Mouse (Mus musculus) hematopoietic multipotent progenitor cell, adult 10-12 weeks (in vitro differentiated cells): Measurements from ENCODE around the gene Pmvk. TPM values are rescaled to one million over a fixed set of nuclear protein-coding genes. Genes with fewer than 3 reads are reported as not detected.

ENCODE experiments used
- polyA plus RNA-seq: library from polyadenylated mRNA; stranded (reverse); fragments of >175 nt; gene quantifications from 2 replicates; pipeline ENCODE4 v1.2.3, GENCODE M21; 2012; ENCODE audit warnings: low replicate concordance

Gene Pmvk
- 0.87 and 11.8 TPM in 2 replicates for polyA plus RNA-seq

DNA sequence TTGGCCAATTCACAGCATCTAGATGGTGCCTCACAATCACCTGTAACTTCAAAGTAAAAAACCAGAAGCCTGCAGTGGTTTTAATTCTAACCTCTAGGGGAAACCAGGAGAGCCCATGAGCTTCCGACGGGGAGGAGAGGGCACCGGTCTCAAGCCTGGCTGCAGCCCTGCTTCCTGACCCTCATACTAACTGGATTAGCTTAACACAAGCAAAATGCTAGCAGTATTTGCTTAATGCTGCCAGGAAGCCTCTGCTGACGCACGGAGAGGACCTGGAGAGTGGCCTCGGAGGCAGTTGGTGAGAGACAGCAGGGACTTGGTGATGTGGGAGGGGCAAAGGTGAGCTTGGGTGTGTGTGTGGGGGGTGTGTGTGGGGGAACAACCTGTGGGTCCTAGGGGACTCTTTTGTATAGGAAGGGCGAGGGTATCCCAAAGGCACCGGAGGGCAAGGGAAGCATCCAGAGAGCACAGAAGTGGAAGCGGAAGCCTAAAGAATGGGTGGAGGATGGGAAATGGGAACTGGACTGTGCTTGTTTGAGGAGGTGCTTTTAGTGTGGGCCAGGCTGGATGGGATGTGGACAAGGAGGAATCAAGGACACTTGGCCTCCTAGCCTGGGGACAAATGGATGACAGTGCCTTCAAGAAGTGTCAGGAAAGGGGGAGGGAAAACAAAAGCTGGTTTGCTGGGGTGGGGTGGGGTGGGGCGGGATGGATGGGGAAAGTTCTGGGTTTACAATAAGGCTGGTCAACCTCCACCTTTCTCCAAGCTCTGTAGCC, at the start of gene Pmvk:
Gene Pmvk, plus strand, starts transcription at position 141 of the 777 bp plus-strand sequence.

DNA sequence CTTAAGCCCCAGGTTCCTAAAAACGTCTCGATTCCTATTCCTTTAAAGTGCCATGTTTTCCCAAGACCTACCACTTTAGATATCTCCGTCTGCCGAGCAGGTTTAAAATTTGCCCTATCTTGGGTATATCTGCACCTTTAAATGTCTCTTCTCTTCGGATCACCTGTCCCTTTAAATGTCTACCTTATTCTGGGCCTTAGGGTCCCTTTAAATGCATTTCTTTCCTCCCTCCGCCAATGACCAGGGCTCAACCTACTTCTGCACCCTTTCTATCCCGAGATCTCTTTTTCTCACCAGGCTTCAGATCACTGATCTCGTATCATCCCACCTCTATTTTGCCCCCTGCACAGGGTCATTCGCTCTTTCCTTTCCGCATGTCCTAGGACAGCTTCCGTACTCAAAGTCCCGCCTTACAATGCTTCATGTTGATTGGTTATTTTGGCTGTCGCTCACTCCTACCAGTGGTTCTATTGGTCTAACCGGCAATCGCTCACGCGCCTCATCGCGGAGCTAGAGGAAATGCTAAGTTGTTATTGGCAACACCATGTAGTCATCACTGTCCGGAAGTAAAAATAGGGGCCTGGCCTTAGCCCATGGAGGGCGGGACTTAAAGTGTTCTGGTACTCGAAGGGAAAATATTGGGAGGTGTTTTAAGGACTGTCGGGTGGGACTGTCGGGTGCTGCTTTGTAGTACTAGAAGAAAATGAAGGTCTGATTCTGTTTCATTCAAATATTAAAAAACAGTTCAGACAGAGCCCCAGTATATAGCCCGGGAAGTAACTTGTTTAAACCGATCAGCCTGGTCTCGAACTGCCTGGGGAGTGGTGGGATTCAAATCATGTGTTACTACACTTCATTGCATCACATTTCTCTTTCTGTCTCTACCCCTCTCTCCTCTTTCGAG, 42.6 kb upstream of the Pmvk start, which contains the start of gene Flad1:
Gene Flad1, minus strand, starts transcription at position 381 of the 904 bp plus-strand sequence.

DNA sequence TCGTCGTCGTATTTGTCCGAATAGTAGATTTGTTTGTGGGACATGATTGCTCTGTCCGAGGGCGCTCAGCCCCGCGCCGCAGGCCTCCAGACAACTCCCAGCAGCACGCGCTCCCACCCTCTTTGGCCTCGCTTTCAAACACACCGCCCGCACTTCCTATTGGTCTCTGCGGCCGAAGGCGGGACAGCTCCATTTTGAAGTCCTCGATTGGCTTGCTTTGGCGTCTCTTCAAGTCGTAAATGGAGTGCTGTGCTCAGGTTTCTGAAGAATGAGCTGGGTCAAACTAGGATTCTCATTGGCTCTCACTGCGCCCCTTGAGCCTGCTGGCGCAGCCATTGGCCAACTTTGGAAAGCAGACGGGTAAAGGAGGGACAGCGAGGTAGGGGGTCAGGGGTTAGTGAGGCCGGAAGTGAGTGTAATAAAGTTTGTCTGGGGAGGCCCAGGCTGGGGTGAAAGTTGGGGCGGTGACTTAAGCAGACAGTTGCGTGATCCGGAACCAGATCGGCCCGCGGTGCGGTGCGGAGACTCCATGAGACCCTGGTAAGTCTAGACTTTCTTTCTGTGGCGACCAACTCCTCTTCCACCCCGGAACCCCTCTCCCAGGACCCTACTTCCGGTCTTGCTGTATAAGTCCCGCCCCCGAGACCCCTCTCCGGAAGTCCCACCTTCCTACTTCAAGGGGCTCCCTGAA, 36.0 kb upstream of the Pmvk start, which contains the start of the genes Cks1b and Shc1:
Gene Cks1b, minus strand, starts transcription at position 214 of the 691 bp plus-strand sequence.
Gene Shc1, plus strand, starts transcription at position 274 of the 691 bp plus-strand sequence.

DNA sequence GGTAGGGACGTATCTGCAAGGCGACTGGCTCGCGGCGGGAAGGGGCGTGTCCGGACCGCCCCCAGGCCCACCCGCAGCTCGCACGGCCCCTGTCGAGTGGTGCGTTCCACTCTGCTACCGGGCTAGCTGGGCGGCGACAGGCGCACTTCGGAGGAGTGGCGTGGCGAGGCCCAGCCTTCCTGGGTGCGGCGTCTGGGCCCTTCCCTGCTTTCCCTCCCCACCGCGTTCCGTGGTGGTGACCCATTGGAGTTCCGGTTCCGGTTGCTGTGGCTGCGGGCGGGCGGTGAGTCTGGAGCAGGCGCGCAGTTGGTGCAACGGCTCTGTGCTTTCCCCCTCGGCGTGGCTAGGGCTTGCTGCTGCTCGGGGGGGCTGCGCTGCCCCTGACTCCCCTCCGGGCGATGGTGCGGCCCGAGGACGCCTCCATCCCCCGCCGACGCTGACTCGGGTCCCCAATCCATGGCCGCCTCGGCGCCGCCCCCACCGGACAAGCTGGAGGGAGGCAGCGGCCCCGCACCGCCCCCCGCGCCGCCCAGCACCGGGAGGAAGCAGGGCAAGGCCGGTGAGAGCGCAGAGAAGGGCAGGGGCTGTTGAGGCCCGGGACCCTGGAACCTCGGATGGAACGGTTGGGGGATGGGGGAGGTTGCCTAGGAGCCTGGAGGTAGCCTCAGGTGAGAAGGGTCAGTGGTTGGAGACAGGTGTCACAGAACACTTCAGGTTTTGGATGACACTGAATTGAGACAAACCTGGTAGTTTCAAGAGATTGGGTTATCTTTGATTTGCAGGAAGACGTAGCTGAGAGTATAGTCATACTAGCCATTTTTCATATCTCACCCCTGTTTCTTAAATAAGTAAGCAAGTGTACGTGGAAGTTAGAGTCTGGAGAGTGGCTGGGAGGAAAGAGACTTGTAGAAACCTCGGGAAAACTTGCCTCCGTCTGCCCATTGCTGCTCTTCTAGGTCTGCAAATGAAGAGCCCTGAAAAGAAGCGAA, 23.9 kb upstream of the Pmvk start, which contains the start of gene Pygo2:
Gene Pygo2, plus strand, starts transcription at position 44 of the 989 bp plus-strand sequence.

DNA sequence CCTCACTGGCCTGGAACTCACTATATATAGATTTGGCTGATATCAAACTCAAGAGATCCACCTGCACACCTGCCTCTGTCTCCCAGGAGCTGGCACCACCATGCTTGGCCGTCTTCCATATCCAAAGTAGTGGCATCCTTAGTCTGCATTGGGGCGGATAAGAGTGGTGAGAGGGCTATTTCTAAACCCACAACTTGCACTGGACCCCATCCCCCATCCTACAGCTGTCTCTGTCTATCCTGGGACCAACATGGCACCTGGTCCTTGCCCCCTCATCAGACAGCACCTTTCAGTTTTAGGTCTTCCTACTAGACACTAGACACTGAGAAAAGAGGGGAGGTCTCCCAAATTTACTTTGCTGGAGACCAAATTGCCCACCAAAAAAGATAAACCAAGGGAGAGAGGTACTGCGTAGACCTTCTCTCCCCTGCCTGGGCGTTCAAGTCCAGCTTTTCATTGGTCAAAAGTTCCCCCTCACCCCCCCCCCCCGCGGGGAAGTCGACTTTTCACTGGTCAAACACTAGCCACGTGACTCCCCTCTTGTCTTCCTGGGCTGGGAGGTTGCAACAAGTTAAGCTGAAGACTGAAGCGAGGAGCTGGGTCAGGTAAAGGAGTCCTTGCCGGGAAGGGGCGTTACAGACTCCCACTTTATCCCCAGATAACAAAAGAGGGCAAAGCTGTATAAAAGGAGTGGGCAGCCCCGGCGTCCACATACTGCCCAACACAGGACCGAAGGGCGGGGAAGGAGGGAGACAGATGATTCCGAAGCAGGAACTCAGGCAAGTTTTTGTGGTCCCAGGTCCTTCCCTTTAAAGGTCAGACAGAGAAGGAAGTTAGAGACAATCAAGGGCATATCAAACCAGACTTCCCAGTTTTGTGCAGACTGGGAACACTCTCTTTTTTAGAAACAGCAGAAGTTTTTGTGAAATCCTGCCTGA, 17.9 kb upstream of the Pmvk start, which contains the start of gene Pbxip1:
Gene Pbxip1, plus strand, starts transcription at position 531 of the 938 bp plus-strand sequence.

Other genes starting within 250 kb of the Pmvk start
- gene Thbs3, start 239.4 kb upstream of the Pmvk start, polyA plus RNA-seq, result 0.47 and 0.53 TPM in 2 replicates
- 196 and 222 TPM in 2 replicates for gene Mtx1, start 227.5 kb upstream of the Pmvk start, polyA plus RNA-seq
- 0.72 and 1.1 TPM in 2 replicates for gene Muc1, start 225.5 kb upstream of the Pmvk start, polyA plus RNA-seq
- gene Krtcap2, start 208.6 kb upstream of the Pmvk start, polyA plus RNA-seq, result 77.7 and 182 TPM in 2 replicates
- 7.9 and 14.5 TPM in 2 replicates for gene Trim46, start 208.2 kb upstream of the Pmvk start, polyA plus RNA-seq
- gene Dpm3, start 195.2 kb upstream of the Pmvk start, polyA plus RNA-seq, result 332 and 345 TPM in 2 replicates
- gene Slc50a1, start 184.0 kb upstream of the Pmvk start, polyA plus RNA-seq, result 38.7 and 63.5 TPM in 2 replicates
- 0.37 and 0.85 TPM in 2 replicates for gene Efna1, start 173.4 kb upstream of the Pmvk start, polyA plus RNA-seq
- gene Efna3, start 131.6 kb upstream of the Pmvk start, polyA plus RNA-seq, result not detected in 2 replicates
- 0.65 and 1.9 TPM in 2 replicates for gene Efna4, start 116.5 kb upstream of the Pmvk start, polyA plus RNA-seq
- gene Adam15, start 104.5 kb upstream of the Pmvk start, polyA plus RNA-seq, result 41.8 and 169 TPM in 2 replicates
- not detected in 2 replicates for gene Dcst2, start 92.6 kb upstream of the Pmvk start, polyA plus RNA-seq
- not detected in 2 replicates for gene Dcst1, start 89.3 kb upstream of the Pmvk start, polyA plus RNA-seq
- gene Zbtb7b, start 59.8 kb upstream of the Pmvk start, polyA plus RNA-seq, result 186 and 424 TPM in 2 replicates
- 0.49 TPM in 1 of 2 replicates, not detected in the other for gene Lenep, start 51.7 kb upstream of the Pmvk start, polyA plus RNA-seq
- 15.1 and 28.4 TPM in 2 replicates for gene Flad1, start 42.7 kb upstream of the Pmvk start, polyA plus RNA-seq
- gene Cks1b, start 36.2 kb upstream of the Pmvk start, polyA plus RNA-seq, result 9.2 and 12.8 TPM in 2 replicates
- 109 and 110 TPM in 2 replicates for gene Shc1, start 36.1 kb upstream of the Pmvk start, polyA plus RNA-seq
- 170 and 494 TPM in 2 replicates for gene Pygo2, start 24.3 kb upstream of the Pmvk start, polyA plus RNA-seq
- gene Pbxip1, start 17.8 kb upstream of the Pmvk start, polyA plus RNA-seq, result 65.6 and 87.9 TPM in 2 replicates
- gene Kcnn3, start 65.6 kb downstream of the Pmvk start, polyA plus RNA-seq, result 0.04 TPM in 1 of 2 replicates, not detected in the other